Mouse (Mus musculus): ENCODE measurements around the gene Dgkd. TPM values are rescaled to one million over a fixed set of nuclear protein-coding genes. Genes with fewer than 3 reads are reported as not detected.

Gene Dgkd
- total and polyA plus RNA-seq, 3 experiments = 23.5 to 47.3 (median 40.8) TPM

DNA sequence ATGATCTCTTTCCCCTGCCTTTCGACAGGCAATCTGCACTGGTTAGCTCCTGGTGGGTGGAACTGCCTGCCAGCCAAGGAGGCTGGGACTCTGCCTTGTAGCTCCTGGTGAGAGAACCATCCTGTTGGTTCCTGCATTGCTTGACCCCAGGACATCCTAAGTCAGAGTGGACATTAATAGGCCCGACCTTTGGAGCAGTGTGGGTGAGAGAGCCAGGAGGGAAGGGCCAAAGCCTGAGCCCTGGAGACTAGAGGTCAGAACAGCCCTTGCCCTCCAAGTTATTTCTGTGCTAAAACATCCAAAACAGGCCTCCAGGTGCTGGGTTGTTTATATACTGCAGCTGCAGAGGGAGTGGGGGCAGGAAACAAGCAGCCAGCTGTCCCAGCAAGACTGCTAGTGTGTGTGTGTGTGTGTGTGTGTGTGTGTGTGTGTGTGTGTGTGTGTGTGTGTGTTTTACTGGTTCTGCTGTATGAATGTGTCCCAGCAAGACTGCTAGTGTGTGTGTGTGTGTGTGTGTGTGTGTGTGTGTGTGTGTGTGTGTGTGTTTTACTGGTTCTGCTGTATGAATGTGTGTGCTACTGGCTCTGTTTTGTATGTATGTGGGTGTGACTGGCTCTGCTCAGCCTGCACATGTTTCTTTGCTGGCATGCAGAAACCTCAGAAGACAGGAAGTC, 6.1 kb upstream of the Dgkd start:
- DNase-seq = peak; percentile 61 to 74
- intact Hi-C loops (cut with DNase I) = loop anchor here (2.0 kb wide), 1 partner anchor 16 kb away; no protein-coding TSS in a partner anchor
- H3K4me1 ChIP-seq (ENCODE audit: control insufficient read depth, insufficient read depth, low read length) = peaks cover 12% of the 10 kb centered on the region
- 27% methylated on average over 2 of the region's 2 CpGs for WGBS
- peak overlapping the region; percentile 38 for H3K27ac ChIP-seq
- H3K36me3 ChIP-seq (ENCODE audit: control insufficient read depth, insufficient read depth, low read length) = no peaks in the 10 kb centered on the region
- H3K9ac ChIP-seq (ENCODE audit: low read depth, low read length) = no peak overlapping the region
- TF ChIP-seq CTCF (IDR thresholded peaks at IDR 0.05) (no peak), EP300 (IDR thresholded peaks at IDR 0.05; ENCODE audit: insufficient read depth, low read depth, low read length) (no peak), POLR2A (IDR thresholded peaks at IDR 0.05; ENCODE audit: insufficient read depth, low read depth, low read length) (no peak)
- H3K79me2 ChIP-seq (replicated peaks; ENCODE audit: control insufficient read depth, insufficient read depth, low read length) = no peaks in the 10 kb centered on the region
- no peaks in the 10 kb centered on the region for H3K27me3 ChIP-seq (ENCODE audit: control insufficient read depth, insufficient read depth, low read length)
- no peak overlapping the region for H3K4me3 ChIP-seq

DNA sequence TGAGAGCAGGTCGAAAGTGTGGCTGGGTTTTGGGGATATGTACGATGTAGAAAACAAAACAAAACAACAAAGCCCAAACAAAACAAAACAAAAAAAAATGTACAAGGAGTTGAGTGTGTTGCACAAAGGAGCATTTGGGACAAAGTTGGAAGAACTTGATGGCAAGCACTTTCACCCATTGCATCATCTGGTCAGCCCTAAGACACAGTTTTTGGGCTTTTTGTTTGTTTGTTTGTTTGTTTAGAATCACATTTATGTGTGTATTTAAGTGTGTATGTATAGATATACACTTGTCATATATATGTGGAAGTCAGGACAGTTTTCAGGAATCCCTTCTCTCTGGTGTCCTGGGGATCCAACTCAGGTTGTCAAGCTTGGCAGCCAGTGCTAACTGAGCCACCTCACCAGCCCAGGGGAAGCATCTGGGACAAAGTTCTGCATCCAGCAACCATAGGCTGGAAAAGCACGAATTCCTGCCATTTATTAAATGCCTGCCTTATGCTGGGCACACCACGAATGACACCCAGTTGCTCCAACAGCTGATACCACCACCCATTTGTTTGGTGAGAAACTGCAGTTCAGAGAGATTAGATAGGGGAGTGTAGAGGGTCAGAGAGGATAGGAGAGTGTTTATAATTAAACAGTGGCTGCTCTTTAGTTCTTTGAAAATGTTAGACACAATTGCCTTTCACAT, 5.5 kb upstream of the Dgkd start:
- Histone ChIP-seq H3K4me1 (ENCODE audit: control insufficient read depth, insufficient read depth, low read length) (peaks cover 15% of the 10 kb centered on the region), H3K9ac (ENCODE audit: low read depth, low read length) (no peak overlapping the region), H3K4me3 (no peak overlapping the region), H3K79me2 (replicated peaks; ENCODE audit: control insufficient read depth, insufficient read depth, low read length) (no peaks in the 10 kb centered on the region), H3K27ac (peak overlapping the region; percentile 15), H3K27me3 (ENCODE audit: control insufficient read depth, insufficient read depth, low read length) (no peaks in the 10 kb centered on the region), H3K36me3 (ENCODE audit: control insufficient read depth, insufficient read depth, low read length) (no peaks in the 10 kb centered on the region)
- WGBS = 27% methylated on average over 4 of the region's 4 CpGs
- no peak for DNase-seq
- intact Hi-C loops (cut with DNase I) = loop anchor here (2.0 kb wide), 1 partner anchor 17 kb away; no protein-coding TSS in a partner anchor
- TF ChIP-seq CTCF (IDR thresholded peaks at IDR 0.05) = no peak
- no peak for TF ChIP-seq POLR2A (IDR thresholded peaks at IDR 0.05; ENCODE audit: insufficient read depth, low read depth, low read length)

DNA sequence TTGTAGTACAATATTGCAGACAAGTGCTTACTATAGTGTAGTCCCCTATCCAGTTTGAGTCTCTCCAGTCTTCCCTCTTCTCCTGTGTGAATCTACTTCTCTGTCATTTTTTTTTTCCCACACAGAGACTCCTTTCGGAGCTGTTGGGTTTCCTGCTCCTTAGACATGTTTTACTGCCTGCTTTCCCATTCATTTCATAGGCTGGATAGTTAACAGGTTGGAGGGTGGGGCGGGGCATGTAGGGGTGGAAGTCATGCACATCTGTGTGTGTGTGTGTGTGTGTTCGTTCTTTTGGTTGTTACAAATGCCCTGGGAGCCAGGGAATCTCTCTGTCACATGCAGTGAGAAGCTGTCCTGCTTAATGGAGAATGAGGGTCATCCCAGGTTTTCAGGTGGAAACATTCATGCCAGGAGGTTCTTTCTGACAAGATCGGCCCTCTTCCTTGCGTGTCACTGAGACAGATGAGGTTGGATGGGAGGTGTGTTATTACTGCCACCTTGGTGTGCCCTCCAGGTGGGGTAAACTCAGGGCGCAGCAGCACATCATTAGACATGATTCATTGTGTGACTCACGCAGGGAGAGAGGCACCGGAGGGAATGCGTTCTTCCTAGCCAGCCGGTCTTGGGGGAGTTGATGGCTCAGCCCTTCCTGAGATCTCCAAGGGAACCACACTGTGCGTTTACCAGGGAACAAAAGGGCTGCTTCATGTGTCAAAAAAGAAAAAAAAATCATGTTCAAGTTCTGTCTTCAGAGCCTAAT, 4.7 kb upstream of the Dgkd start:
- 51% methylated on average over 11 of the region's 11 CpGs for WGBS
- no peaks in the 10 kb centered on the region for H3K27me3 ChIP-seq (ENCODE audit: control insufficient read depth, insufficient read depth, low read length)
- H3K9ac ChIP-seq (ENCODE audit: low read depth, low read length) = no peak overlapping the region
- H3K27ac ChIP-seq = peak overlapping the region; percentile 43
- intact Hi-C loops (cut with DNase I) = no loop called here
- H3K79me2 ChIP-seq (replicated peaks; ENCODE audit: control insufficient read depth, insufficient read depth, low read length) = no peaks in the 10 kb centered on the region; the same call in 1 of the 2 replicates
- H3K36me3 ChIP-seq (ENCODE audit: control insufficient read depth, insufficient read depth, low read length) = no peaks in the 10 kb centered on the region
- no peak overlapping the region for H3K4me3 ChIP-seq
- peaks cover 15% of the 10 kb centered on the region for H3K4me1 ChIP-seq (ENCODE audit: control insufficient read depth, insufficient read depth, low read length)
- TF ChIP-seq EP300 (IDR thresholded peaks at IDR 0.05; ENCODE audit: insufficient read depth, low read depth, low read length) (no peak), CTCF (IDR thresholded peaks at IDR 0.05) (no peak), POLR2A (IDR thresholded peaks at IDR 0.05; ENCODE audit: insufficient read depth, low read depth, low read length) (no peak)
- no peak for DNase-seq

DNA sequence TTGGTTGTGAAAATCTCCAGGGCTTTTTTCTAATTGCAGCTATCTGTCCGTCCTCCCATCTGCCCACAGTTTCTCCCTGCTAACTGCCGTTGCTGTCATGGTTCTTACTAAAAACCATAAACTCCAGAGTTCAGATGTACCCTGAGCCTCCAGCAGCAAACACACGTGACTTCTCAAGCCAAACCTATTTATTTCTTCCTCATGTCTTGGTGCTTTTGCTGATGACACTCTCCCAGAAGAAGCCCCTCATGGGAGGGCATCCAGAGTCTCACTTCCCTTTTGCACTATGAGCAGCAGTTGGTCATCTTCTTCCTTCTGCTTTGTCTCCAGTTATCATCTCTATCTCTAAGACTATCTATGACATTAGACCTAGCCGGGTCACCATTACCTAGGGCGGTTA, 3.8 kb upstream of the Dgkd start:
- H3K9ac ChIP-seq (ENCODE audit: low read depth, low read length) = no peak overlapping the region
- 54% methylated on average over 5 of the region's 5 CpGs for WGBS
- H3K4me3 ChIP-seq = no peak overlapping the region
- peaks cover 17% of the 10 kb centered on the region for H3K4me1 ChIP-seq (ENCODE audit: control insufficient read depth, insufficient read depth, low read length)
- peaks cover 3% of the 10 kb centered on the region; the same call in 1 of the 2 replicates for H3K79me2 ChIP-seq (replicated peaks; ENCODE audit: control insufficient read depth, insufficient read depth, low read length)
- no peaks in the 10 kb centered on the region for H3K36me3 ChIP-seq (ENCODE audit: control insufficient read depth, insufficient read depth, low read length)
- no peak for TF ChIP-seq POLR2A (IDR thresholded peaks at IDR 0.05; ENCODE audit: insufficient read depth, low read depth, low read length)
- TF ChIP-seq EP300 (IDR thresholded peaks at IDR 0.05; ENCODE audit: insufficient read depth, low read depth, low read length) = no peak
- TF ChIP-seq CTCF (IDR thresholded peaks at IDR 0.05) = no peak
- DNase-seq = no peak
- intact Hi-C loops (cut with DNase I) = no loop called here
- H3K27me3 ChIP-seq (ENCODE audit: control insufficient read depth, insufficient read depth, low read length) = no peaks in the 10 kb centered on the region
- H3K27ac ChIP-seq = peak overlapping the region; percentile 43

DNA sequence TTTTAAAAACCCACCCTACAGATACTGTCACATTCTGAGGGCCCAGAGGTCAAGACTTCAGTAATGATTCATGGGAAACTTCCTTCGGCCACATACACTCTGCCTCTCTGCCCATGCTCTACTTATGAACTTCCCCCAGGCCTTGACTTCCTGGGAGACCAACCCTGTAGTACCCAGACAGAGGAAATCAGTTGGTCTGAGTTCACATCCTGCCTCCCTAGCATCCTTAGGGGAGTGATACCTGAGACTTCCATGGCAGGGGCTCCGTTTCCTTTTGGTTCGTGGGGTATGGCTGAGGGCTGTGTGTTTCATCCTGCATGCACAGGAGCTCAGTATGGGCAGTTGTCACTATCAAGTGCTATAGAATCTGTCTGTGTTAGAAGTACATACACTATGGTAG, 1.7 kb upstream of the Dgkd start:
- TF ChIP-seq CTCF (IDR thresholded peaks at IDR 0.05) = no peak
- no peak for TF ChIP-seq EP300 (IDR thresholded peaks at IDR 0.05; ENCODE audit: insufficient read depth, low read depth, low read length)
- TF ChIP-seq POLR2A (IDR thresholded peaks at IDR 0.05; ENCODE audit: insufficient read depth, low read depth, low read length) = no peak
- intact Hi-C loops (cut with DNase I) = loop anchor here (5.0 kb wide), 2 partner anchors 51 to 64 kb away; no protein-coding TSS in a partner anchor
- Histone ChIP-seq H3K4me3 (no peak overlapping the region), H3K79me2 (replicated peaks; ENCODE audit: control insufficient read depth, insufficient read depth, low read length) (peaks cover 3% of the 10 kb centered on the region; the same call in 1 of the 2 replicates), H3K27me3 (ENCODE audit: control insufficient read depth, insufficient read depth, low read length) (no peaks in the 10 kb centered on the region), H3K36me3 (ENCODE audit: control insufficient read depth, insufficient read depth, low read length) (peaks cover under 1% of the 10 kb centered on the region; the same call in 1 of the 2 replicates), H3K4me1 (ENCODE audit: control insufficient read depth, insufficient read depth, low read length) (peaks cover 19% of the 10 kb centered on the region), H3K9ac (ENCODE audit: low read depth, low read length) (no peak overlapping the region), H3K27ac (no peak overlapping the region)
- no peak for DNase-seq
- 79% methylated on average over 3 of the region's 3 CpGs for WGBS
